Comparison of ENCODE assay signal across 9 mouse cellular contexts in genomic region chr2:32575586-32576160, GRCm38 (mm10). TPM values are rescaled to one million over a fixed set of nuclear protein-coding genes. Genes with fewer than 3 reads are reported as not detected.
A peak's percentile ranks its signal among the peaks of the same experiment; 100 is the strongest.
DNase-seq lines count a peak whose midpoint lies in the region; ATAC-seq and TF ChIP-seq lines count a peak whose summit lies in the region.
"Had no signal": no experiment of that assay in that cellular context is flagged by ENCODE, and none has a peak within 500 bp of the region (broad histone marks: within the 10 kb centered on the region; RNA-seq: fewer than 3 reads in every experiment).

Gene 9430097D07Rik (minus strand): TSS chr2:32575684.

- TF ChIP-seq CTCF in liver, adult 2 months (IDR thresholded peaks at IDR 0.05; ENCODE audit: low read depth, low read length) = no peak

- 8% methylated on average over 28 of the region's 28 CpGs for WGBS in heart, embryonic 13.5 days
- WGBS in embryonic facial prominence, embryonic 12.5 days = 6% methylated on average over 28 of the region's 28 CpGs
- WGBS in hindbrain, embryonic 16.5 days = 6% methylated on average over 28 of the region's 28 CpGs
- WGBS in liver, adult 2 months = 23% methylated on average over 28 of the region's 28 CpGs

- peak within 1 kb of the TSS; percentile 66 for H3K9ac ChIP-seq in heart, embryonic 13.5 days
- peak within 1 kb of the TSS; percentile 61 for H3K9ac ChIP-seq in embryonic facial prominence, embryonic 12.5 days
- H3K9ac ChIP-seq in hindbrain, embryonic 16.5 days (ENCODE audit: low read depth, low read length) = peak within 1 kb of the TSS; percentile 63
- peak within 1 kb of the TSS; percentile 17; the same call in 1 of the 2 replicates for H3K9ac ChIP-seq in liver, adult 2 months (ENCODE audit: low read depth, low read length)

- H3K27ac ChIP-seq in heart, embryonic 13.5 days (replicated peaks) = no peak within 1 kb of the TSS
- H3K27ac ChIP-seq in embryonic facial prominence, embryonic 12.5 days = no peak within 1 kb of the TSS
- peak within 1 kb of the TSS; percentile 57; the same call in 1 of the 2 replicates for H3K27ac ChIP-seq in hindbrain, embryonic 16.5 days (ENCODE audit: low read depth, low read length)
- H3K27ac ChIP-seq in liver, adult 2 months (replicated peaks; ENCODE audit: insufficient read depth, low read depth, low read length) = no peak within 1 kb of the TSS

- peak within 1 kb of the TSS; percentile 72 for H3K4me2 ChIP-seq in heart, embryonic 13.5 days
- peak within 1 kb of the TSS; percentile 100 for H3K4me2 ChIP-seq in embryonic facial prominence, embryonic 12.5 days (replicated peaks)
- H3K4me2 ChIP-seq in hindbrain, embryonic 16.5 days (ENCODE audit: low read length) = peak within 1 kb of the TSS; percentile 98

- no peak for DNase-seq in heart, adult 8-10 months (ENCODE audit: low spot score)
- DNase-seq in R1 (ENCODE audit: low read depth, low spot score) (peak; percentile 88), adipocyte (ENCODE audit: low spot score) (no peak)
- DNase-seq in liver, adult 2 months (ENCODE audit: extremely low read depth, low read depth, low spot score) = no peak
- peak; percentile 82 for DNase-seq in right cerebral cortex, adult 18-20 months

- peaks cover 26% of the 10 kb centered on the region for H3K4me1 ChIP-seq in heart, embryonic 13.5 days
- H3K4me1 ChIP-seq in embryonic facial prominence, embryonic 12.5 days = peaks cover 16% of the 10 kb centered on the region
- H3K4me1 ChIP-seq in hindbrain, embryonic 16.5 days (ENCODE audit: control insufficient read depth, insufficient read depth, low read depth, low read length) = peaks cover 14% of the 10 kb centered on the region
- peaks cover 5% of the 10 kb centered on the region for H3K4me1 ChIP-seq in liver, adult 2 months (ENCODE audit: control insufficient read depth, insufficient read depth, low read length)

- no peaks in the 10 kb centered on the region for H3K9me3 ChIP-seq in heart, embryonic 13.5 days
- no peaks in the 10 kb centered on the region for H3K9me3 ChIP-seq in embryonic facial prominence, embryonic 12.5 days
- no peaks in the 10 kb centered on the region for H3K9me3 ChIP-seq in hindbrain, embryonic 16.5 days (ENCODE audit: control insufficient read depth, low read length)
- H3K9me3 ChIP-seq: G1E had no signal

- no peak for TF ChIP-seq POLR2A in liver, adult 2 months (IDR thresholded peaks at IDR 0.05; ENCODE audit: extremely low read depth, insufficient read depth, low read length)

- H3K4me3 ChIP-seq in heart, embryonic 13.5 days = peak within 1 kb of the TSS; percentile 44
- H3K4me3 ChIP-seq in embryonic facial prominence, embryonic 12.5 days = peak within 1 kb of the TSS; percentile 56
- H3K4me3 ChIP-seq in hindbrain, embryonic 16.5 days (ENCODE audit: low read length) = peak within 1 kb of the TSS; percentile 58
- no peak within 1 kb of the TSS for H3K4me3 ChIP-seq in liver, adult 2 months (ENCODE audit: insufficient read depth, low read depth, low read length)

- no peaks in the 10 kb centered on the region; the same call in 1 of the 2 replicates for H3K79me2 ChIP-seq in liver, adult 2 months (ENCODE audit: control insufficient read depth, insufficient read depth, low read length)

- H3K36me3 ChIP-seq in heart, embryonic 13.5 days = peaks cover 16% of the 10 kb centered on the region
- 0 out of 2 replicates have a peak, but pooled peaks cover 5% of the 10 kb centered on the region for H3K36me3 ChIP-seq in embryonic facial prominence, embryonic 12.5 days
- H3K36me3 ChIP-seq in hindbrain, embryonic 16.5 days (ENCODE audit: control insufficient read depth, insufficient read depth, low read length) = 0 out of 2 replicates have a peak, but pooled peaks cover 3% of the 10 kb centered on the region
- H3K36me3 ChIP-seq in liver, adult 2 months (ENCODE audit: control insufficient read depth, insufficient read depth, low read length) = no peaks in the 10 kb centered on the region

- ATAC-seq in heart, embryonic 13.5 days (ENCODE audit: extremely low read depth, insufficient number of reproducible peaks, low FRiP score, low TSS enrichment) = no peak
- ATAC-seq in embryonic facial prominence, embryonic 12.5 days (ENCODE audit: insufficient number of reproducible peaks, insufficient read depth, low FRiP score, low TSS enrichment) = peak; percentile 23; the same call in 1 of the 2 replicates
- ATAC-seq in hindbrain, embryonic 16.5 days = peak; percentile 82

- H3K27me3 ChIP-seq in heart, embryonic 13.5 days (replicated peaks) = peaks cover 57% of the 10 kb centered on the region
- H3K27me3 ChIP-seq in embryonic facial prominence, embryonic 12.5 days = peaks cover 34% of the 10 kb centered on the region
- H3K27me3 ChIP-seq in hindbrain, embryonic 16.5 days (replicated peaks; ENCODE audit: control insufficient read depth, insufficient read depth, low read length) = peaks cover 6% of the 10 kb centered on the region
- H3K27me3 ChIP-seq in liver, adult 2 months (ENCODE audit: control insufficient read depth, insufficient read depth, low read length) = 0 out of 2 replicates have a peak, but pooled peaks cover 5% of the 10 kb centered on the region

RNA-seq across cellular contexts. Expression of gene 9430097D07Rik, which starts in this region (rescaled TPM):
- polyA plus RNA-seq in heart, embryonic 13.5 days (2015; fragmentation: Nextera tagmentation; extraction: Ambion mirVana) = 0.21 TPM in 1 of 2 replicates, not detected in the other
- not detected for total RNA-seq in heart, adult 8-10 months (2022)
- 0.29 TPM in 1 of 2 replicates, not detected in the other for polyA plus RNA-seq in embryonic facial prominence, embryonic 12.5 days (2016; fragmentation: Nextera tagmentation; extraction: Ambion mirVana)
- polyA plus RNA-seq in hindbrain, embryonic 16.5 days (2015; fragmentation: Nextera tagmentation; extraction: Ambion mirVana) = 0.72 and 1.6 TPM in 2 replicates
- total RNA-seq in liver, adult 2 months (2014; rRNA removed) = not detected in 2 replicates
- not detected in 2 replicates for polyA plus RNA-seq in liver, adult 2 months (2012; rRNA removed)
- polyA plus RNA-seq: G1E had no signal

Comparison
In these comparisons a context has a peak if more than half of its experiments do, and no peak if none do; other contexts are left out.
1. Peak in ATAC-seq, H3K4me3 ChIP-seq, H3K9ac ChIP-seq and H3K4me2 ChIP-seq in embryonic facial prominence, embryonic 12.5 days; RNA of the gene not detected or under 1 TPM.
2. DNase-seq: peak in R1 (single experiment) and right cerebral cortex, adult 18-20 months (single experiment); none in heart, adult 8-10 months (single experiment), liver, adult 2 months (single experiment) and adipocyte (single experiment).
3. Peak in every context shown above with its lines, with median percentiles within 50 percentile points of each other: H3K4me2 ChIP-seq and H3K9ac ChIP-seq.